Mouse (Mus musculus): ENCODE results near the gene Cdc42bpg.
"Not testable (repeated sequence)": the region's sequence is repeated elsewhere in the genome, so short reads cannot be mapped to it uniquely, and the experiment has no call there.

The Cdc42bpg gene

GRCm38 (mm10) chr19:6276426-6277421 is 29.5 kb upstream of the Cdc42bpg start, which contains the start of gene Ehd1:
TSS of gene Ehd1 (plus strand) at chr19:6276725.
- peak; percentile 98 for DNase-seq (ENCODE audit: low read depth, low spot score)

DNA sequence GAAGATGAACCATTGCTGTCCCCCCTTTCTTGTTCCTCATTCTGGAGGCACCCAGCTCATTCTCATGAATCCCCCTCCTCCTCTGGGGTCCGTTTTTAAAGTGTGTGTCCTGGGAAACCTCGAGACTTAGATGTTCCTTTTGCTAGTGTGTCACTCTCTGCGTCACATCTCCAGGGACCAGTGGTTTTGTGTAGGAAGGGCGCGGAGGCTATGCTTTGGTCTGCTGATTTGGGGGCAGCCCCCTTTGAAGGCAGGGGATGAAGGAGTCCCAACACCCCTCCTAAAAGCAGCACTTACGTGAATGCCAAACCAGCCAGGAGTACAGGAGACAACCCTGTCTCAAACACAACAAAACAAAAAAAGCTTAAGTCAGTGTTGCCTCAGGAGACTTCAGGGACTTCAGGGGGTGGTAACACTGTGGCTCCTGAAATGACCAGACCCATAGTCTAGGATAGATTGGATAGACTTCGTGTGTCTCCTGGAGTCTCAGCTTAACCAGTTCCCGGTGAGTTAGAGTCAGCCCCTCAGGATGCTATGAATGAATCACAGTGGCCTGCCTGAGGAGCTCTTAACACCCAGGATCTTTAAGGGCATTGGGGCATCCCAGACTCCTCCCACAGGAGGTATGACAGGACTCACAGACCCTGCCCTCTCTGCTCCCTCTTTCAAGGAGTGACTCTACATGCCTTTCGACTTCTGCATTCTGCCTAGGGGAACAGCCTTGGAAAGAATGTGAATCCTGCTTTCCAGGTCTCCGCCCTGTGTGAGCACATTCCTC is 28.4 kb upstream of the Cdc42bpg start:
- DNase-seq (ENCODE audit: low read depth, low spot score): peak; percentile 61

GRCm38 (mm10) chr19:6278439-6279073 is 27.7 kb upstream of the Cdc42bpg start:
- DNase-seq (ENCODE audit: low read depth, low spot score): no peak

DNA sequence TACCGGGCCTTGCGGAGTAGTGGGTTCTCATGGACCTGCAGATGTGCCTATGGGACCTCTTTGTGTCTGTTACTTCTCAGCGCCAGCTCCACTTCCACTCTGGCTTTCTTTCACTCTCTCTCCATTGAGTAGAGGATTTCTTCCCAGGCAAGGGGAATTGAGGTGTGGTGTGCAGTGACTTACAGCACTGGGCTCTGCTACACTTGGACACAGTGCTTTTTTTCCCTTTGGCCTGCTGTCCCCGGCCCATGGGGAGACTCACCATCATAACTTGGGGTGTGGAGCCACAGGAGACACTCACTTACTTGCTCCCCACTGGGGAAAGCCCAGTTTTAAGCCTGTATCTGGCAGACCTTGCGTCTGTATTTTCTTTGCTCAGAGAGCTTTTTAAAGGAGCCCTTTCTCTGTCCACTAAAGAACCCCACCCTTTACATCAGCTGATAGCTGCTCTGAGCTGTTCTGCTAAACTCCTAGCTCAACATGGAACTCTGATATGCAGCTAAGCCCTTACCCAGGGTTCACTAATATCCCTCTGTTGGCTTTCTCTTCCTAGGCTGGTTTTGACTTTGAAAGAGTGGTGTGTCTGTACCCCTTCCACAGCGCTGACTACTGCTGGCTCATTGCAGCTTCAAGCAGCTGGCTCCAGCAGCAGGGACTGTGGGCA is 26.6 kb upstream of the Cdc42bpg start:
- DNase-seq (ENCODE audit: low read depth, low spot score): no peak

- DNase-seq (ENCODE audit: low read depth, low spot score): no peak
These were observed 25.7 kb upstream of the Cdc42bpg start for GRCm38 (mm10) chr19:6280554-6280953.

DNA sequence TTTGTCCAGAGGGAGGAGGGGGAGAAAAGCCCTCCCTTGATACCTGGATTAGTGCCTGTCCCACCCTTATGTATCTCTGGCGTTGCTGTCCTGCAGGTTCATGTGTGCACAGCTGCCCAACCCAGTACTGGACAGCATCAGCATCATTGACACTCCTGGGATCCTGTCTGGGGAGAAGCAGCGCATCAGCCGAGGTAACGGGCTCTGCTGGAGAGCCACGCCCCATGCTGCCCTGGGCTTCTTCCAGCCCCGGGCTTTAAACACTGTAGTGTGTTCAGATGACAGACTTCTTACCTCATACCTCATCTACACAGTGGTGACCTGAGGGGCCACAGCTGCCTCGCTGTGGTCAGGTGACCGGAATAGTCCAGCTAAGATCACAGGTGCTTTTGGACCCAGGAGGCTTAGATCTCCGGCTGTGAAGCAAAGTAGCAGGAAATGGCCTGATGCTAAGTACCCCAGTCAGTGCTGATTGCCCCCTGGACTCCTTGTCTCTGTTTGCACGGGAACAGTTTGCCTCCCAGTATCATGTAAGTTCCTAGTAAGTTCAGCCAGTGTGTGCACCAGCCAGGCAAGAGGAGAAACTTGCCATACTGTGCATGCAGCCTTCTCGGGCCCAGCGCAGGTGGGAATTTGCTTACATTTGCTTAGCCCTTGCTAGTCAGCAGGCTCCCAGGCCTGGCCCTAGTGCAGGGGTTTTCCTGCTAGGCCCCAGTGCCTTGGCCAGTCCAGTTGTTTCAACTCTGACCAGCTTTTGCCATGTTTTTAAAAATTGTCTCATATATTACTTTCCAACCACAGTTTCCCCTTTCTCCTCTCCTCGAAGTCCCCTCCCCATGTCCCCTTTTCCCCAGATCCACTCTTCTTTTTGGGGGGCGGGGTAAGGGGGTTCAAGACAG is 24.9 kb upstream of the Cdc42bpg start:
- DNase-seq (ENCODE audit: low read depth, low spot score): no peak

GRCm38 (mm10) chr19:6283001-6283400 is 23.3 kb upstream of the Cdc42bpg start:
- no peak for DNase-seq (ENCODE audit: low read depth, low spot score)

DNA sequence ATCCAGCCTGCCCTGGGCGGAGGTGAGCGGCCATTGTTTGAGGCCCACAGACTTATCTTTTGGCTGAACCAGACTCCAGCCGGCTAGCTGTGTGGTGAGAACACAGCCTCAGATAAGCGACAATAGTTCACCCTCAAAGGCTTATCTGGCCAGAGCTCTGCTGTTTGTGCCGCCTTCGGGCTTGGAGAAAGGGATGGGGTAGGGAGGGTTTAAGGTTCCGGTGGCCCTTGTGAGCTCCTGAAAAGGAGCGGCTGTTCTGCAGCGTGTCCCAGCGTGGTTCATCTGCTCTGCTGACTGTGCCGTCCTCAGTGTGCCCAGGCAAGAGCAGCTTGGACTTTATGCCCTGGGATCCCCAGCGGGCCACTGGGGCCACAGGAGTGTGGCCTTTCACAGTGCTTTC is 21.8 kb upstream of the Cdc42bpg start:
- no peak for DNase-seq (ENCODE audit: low read depth, low spot score)

DNA sequence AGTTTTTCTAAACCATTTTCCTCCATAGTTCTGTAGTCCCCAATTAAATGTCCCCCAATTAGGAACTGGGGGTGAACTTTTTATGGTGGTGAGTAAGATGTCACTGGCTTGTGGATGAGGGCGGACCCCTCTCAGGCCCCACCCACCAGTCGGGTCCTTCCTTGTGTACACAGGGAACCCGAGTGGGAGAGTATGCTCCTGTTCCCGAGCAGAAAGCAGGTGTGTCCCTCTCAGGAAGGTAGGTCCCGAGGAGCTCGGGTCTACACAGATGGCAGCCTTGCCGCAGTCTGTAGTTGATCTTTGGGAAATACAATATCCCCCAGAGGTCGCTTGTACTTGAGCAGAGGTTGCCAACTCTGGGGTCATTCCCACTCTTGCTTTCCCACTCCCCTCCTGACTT is 21.0 kb upstream of the Cdc42bpg start:
- no peak for DNase-seq (ENCODE audit: low read depth, low spot score)

GRCm38 (mm10) chr19:6285632-6286433 is 20.4 kb upstream of the Cdc42bpg start:
- DNase-seq (ENCODE audit: low read depth, low spot score): no peak

- no peak for DNase-seq (ENCODE audit: low read depth, low spot score)
These were observed 19.5 kb upstream of the Cdc42bpg start for GRCm38 (mm10) chr19:6286434-6287401.

GRCm38 (mm10) chr19:6288236-6288894 is 17.9 kb upstream of the Cdc42bpg start:
- no peak for DNase-seq (ENCODE audit: low read depth, low spot score)

DNA sequence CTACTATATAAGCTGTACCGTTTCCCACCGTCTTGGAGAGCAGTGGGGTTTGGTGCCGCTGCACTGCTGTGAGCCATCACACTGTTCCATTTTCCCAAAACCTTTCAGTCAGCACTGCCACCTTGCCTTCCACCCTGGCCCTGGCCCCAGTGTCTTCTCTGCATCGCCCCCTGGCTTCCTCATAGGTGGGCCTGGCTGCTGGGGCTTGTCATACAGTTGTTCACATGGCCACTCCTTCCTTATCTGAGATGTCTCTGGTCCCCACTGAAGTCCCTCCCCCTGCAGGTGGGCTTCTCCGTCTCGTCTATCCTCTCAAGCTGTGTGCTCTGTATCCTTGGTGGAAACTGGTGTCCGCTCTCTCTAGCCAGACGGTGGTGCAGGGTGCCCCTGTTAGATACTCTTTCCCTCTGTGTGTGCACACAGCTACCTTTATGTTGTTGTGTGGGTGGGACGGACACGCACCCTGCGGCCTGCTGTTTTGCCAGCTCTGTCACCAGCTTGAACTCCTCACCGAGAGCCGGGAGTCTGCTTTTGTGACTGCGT is 16.5 kb upstream of the Cdc42bpg start:
- DNase-seq (ENCODE audit: low read depth, low spot score): no peak

DNA sequence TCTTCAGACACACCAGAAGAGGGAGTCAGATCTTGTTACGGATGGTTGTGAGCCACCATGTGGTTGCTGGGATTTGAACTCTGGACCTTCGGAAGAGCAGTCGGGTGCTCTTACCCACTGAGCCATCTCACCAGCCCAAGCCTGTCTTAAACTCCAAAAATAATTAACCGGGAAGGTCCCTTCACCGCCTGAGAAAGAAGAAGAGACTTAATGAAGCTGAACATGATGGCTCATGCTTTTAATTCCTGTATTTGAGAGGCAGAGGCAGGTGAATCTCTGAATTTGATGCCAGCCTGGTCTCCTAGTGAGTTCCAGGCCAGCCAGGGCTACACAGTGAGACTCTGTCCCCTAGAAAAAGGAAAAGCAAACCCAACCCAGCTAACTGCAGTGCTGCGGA is 15.5 kb upstream of the Cdc42bpg start:
- DNase-seq (ENCODE audit: low read depth, low spot score): not testable (repeated sequence)

DNA sequence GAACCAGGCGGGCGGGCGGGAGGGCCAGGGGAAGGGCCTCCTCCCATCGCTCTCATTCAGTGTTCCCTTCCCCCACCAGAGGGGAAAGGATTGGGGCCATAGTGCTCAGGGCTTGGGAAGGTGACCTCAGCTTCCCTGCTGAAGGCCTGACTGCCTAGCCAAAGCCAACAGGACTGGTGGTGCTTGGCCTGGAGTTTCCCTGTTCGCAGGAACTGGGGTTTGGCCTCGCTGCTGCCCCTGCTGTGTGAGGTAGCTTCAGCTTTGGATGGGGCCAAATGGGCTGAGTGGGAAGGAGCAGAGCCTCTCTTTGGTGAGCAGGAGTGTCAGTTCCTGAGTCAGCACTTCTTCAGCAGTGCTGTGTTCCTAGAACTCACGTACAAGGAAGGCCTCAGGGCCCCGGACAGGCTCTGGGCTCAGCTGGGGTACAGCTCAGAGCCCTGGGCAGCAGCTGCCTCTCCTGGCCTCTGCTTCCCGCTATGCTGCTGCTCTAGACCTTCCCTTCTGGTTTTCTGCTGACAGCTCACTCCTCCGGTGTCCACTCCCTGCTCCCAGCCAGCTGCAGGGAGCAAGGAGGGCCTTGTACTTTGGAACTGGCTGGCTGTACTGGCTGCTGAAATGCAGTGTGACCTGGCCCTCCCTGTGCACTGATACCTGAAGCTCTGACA is 15.0 kb upstream of the Cdc42bpg start:
- DNase-seq (ENCODE audit: low read depth, low spot score): no peak

GRCm38 (mm10) chr19:6292262-6292661 is 14.0 kb upstream of the Cdc42bpg start:
- DNase-seq (ENCODE audit: low read depth, low spot score): no peak

- DNase-seq (ENCODE audit: low read depth, low spot score): no peak
These were observed 12.0 kb upstream of the Cdc42bpg start for GRCm38 (mm10) chr19:6294301-6294700.
